Mouse (Mus musculus): ENCODE measurements around the gene Alg14.

The Alg14 gene

DNA sequence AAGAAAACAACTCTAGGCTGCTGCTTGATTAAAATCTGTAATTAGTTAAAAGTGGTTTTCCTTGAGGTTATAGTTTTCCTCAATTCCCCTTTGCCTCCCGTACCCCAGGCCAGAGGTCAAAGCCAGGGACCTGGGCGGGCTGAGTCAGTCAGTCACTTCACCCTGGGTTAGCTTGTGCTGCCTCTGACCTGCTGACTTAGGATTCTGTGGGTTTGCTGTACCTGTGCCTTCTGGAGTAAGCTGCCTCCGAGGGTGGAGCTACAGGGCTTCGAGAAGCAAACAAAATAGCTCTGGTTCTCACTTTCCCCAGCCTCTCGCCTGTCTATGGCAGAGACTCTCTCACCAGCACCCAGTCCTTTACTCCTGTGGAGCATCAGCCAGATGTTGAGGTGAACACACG lies 67.3 kb downstream of the Alg14 start:
- intact Hi-C loops (cut with DNase I) = no loop called here

DNA sequence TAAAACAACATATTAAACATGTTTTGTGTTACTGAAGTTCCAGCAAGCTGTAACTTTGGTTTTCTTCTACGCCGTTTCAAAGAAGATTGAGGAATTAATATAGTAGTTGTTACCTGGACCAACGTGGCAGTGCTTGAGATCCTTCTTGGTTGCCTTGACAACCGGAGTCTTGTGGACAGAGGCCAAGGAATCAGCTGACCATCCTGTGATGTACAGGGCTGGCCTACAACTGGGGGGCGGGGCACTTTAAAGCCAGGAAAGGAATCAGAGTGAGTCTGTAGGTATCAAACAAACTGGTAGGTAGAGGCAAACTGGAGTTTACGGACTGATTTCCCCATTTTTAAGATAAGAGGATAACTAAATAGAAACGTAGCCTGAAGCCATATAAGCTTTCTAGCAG lies 67.7 kb downstream of the Alg14 start:
- intact Hi-C loops (cut with DNase I) = no loop called here

DNA sequence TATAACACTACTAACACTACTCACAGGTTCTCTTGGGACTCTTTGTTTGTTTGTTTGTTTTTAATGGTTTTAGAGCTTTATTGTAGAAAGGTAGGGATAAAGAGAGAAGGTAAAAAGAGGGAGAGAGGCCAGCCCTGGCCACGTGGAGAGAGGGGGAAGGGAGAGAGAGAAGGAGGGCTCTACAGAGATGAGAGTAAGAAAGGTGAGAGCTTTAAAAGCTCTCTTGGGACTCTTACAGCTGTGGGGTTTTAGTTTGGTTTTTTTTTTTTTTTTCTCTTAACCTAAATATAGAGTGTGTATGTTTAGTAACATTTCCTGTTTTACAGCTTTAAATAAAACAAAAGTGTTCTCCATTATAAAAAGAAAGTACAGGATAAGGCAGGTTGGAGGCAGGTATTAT lies 70.4 kb downstream of the Alg14 start:
- intact Hi-C loops (cut with DNase I) = loop anchor here (5.0 kb wide), 1 partner anchor 50 kb away; no protein-coding TSS in a partner anchor

DNA sequence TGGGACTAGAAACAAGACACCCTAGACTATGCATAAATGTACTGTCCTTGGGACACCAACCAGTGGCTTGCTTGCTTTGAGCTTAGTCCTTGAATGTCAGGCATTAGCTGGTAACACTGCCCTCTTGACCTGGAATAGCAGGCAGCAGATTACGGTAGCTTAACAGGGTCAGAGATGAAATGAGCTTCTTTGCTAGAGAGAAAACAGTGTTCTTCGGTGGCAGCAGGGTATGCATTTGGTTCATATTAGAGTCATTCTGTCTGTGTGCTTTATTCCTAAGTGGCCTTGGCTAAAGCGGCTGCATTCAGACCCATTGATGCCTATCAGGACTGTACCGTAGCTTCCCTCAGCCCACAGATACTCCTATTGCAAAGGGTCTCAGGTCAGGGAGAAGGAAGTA lies 72.8 kb downstream of the Alg14 start:
- intact Hi-C loops (cut with DNase I) = loop anchor here (5.0 kb wide), 1 partner anchor 52 kb away; no protein-coding TSS in a partner anchor

DNA sequence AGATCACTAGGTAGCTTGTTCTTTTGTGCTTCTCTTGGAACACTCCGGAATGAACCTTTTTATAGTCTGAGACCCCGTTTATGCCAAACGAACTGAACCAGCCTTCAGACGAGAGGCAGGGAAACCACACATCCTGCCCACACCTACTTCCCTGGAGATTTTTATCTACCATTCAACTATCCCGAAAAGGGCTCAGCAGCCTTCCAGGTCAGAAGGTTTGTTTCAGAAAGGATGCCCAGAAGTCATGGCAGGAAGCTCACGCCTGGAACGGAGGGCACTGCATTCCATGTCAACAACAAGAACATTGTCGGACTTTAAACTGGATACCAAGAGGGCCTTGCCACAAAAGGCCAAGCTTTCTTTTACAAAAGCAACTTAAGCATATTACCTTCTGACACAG lies 73.6 kb downstream of the Alg14 start:
- intact Hi-C loops (cut with DNase I) = no loop called here

DNA sequence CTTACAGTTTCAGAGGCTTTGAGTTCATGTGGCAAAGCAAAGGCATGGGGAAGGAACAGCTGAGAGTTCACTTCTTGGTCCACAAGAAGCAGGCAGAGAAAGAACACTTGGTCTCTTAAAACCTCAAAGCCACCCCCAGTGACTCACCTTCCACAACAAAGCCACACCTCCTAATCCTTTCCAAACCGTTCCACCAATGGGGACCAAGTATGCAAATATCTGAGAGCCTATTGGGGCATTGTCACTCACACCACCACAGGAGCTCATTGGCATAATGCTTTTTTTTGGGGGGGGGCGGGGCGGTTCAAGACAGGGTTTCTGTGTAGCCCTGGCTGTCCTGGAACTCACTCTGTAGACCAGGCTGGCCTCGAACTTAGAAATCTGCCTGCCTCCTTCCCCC lies 77.0 kb downstream of the Alg14 start:
- intact Hi-C loops (cut with DNase I) = no loop called here

DNA sequence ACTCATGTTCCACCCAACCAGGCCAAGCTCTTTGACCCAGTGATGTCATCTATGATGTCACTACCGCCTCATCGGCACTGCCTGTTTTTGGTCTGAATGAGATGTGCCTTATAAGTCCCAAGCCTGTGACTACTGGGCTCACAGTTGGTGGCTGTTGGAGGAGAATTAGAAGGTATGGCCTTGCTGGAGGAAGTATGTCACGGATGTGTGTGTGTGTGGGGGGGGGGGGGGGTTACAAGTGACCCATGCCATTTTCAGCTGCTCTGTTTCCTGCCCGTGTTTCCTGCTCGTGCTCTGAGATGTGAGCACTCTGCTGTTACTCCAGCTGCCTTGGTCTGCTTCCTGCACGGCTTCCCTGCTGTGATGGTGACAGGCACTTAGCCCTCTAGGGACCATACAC lies 77.9 kb downstream of the Alg14 start:
- intact Hi-C loops (cut with DNase I) = no loop called here

DNA sequence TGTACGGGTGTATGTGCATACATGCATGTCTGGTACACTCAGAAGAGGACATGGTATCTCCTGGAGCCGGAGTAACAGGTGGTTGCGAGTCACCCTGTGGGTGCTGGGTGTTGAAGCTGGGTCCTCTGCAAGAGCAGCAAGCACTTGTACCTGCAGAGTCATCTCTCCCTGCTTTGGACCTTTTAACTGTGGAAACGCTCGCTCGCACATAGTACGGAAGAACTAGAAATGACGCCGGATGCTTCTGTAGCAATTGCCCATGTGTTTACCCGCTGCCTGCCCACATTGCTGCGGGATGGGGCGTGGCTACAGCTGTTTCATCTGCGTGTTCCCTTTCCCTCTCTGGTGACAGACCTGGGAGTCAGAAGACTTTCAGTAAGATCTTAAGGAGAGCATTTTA lies 78.7 kb downstream of the Alg14 start:
- intact Hi-C loops (cut with DNase I) = no loop called here

DNA sequence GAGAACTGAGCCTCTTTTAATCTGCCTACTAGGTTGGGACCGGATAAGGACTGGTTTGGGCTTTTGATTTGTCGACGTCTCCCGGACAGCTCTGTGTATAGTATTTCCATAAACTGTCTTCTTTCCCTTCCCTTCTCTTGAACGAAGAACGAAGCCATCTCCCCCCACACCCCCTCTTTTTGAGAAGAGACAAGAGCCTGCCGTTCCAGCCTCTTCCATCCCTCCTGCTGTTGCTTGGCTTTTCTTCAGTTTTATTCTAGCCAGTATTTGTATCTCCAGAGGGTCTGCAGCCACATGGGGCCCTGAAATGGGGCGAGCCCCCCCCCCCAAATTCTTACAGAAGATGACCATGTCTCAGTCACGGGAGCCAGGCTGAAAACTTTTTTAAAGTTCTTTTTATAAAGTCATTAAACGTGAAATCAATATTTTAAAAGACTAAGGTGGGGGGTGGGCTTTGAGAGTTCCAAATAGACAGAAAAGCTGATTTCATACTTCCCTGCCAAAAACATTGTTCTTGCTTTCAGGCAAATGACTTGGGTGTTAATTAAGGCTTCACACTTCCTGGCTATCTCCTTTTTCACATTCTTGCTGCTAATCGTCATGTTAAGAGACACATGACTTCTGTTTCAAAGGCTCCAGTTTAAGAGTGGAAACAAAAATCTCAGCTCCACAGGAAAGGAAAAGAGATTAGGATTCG lies 79.4 kb downstream of the Alg14 start:
- intact Hi-C loops (cut with DNase I) = no loop called here

DNA sequence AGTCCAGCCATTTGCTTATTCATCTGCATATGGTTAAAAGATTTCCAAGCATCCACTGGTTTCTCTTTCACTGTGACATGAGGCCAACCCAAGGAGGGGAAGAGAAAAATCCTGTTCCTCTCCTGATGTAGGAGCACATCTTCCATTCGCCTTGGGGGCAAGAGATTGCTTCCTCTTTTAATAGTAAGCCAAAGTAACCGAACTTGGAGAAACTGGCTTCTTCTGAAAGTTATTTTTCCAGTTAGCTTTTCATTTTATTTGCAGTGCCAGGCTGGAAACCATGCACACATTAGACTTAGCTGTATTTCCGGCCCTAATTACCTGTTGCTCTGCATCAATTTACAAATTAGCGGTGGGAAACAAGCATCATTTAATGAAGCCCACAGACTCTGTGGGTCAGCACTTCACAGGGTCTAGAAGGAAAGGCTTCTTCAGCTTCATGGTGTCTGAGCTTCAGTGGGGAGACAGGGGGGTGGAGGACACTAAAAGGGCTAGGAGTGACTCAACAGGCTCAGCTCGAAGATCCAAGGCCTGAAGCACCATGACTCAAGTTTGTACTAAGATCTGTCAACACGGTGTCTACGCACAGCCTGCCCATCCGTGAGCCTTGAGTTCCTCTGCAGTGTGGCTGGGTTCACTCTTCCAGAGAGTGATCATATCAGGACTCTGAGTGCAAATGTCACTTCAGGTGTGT lies 80.1 kb downstream of the Alg14 start:
- intact Hi-C loops (cut with DNase I) = no loop called here

DNA sequence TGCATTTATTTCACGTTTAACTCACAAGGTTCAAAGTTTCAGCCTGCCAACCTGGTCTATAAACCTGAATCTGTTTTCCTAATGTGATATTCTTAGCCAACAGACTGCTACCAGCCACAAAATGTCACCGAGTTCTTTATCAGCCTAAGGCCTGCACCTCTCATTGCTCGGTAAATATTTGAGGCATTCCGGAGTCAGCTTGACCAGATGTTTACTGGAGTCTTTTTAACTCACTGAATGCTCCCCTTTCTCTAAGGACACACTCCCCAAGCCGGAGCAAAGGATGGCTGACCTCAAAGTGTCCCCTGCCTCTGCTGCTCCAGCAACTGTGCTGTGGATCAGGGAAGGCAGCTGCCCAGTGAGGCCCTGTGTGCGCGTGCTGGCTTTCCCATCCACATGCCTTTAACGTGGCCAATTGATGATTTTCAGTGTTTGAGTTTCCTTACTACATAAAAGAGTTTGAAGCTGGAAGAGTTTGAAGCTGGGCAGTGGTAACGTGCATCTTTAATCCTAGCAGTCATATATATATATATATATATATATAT lies 82.4 kb downstream of the Alg14 start:
- intact Hi-C loops (cut with DNase I) = no loop called here

DNA sequence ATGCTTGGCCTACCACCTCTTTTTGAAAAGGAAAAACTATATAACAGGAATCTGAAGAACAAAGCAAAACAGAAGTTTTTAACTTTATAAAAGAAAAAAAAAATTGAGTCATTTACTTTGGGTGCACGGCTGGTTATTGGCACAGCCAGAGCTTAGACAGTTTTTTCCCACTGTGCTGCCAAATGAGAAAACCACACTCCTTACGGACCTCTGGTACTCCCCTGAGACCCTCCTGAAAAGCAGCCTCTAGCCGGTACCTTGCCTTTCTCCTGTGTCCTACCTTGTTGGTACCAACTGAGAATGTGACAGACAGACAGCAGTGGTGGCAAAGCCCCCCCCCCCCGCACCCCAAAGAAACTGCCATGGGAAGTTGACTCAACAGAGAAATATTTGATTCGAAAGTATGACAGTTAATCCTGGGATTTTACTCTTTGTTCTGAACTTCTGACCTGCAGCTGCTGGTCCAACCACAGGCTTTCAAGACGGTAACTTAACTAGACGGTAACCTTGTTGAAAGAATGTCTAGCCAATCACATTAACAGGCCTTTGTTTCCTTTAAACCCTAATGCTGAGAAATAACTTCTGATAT lies 84.1 kb downstream of the Alg14 start:
- intact Hi-C loops (cut with DNase I) = loop anchor here (5.0 kb wide), 1 partner anchor 47 kb away; no protein-coding TSS in a partner anchor

DNA sequence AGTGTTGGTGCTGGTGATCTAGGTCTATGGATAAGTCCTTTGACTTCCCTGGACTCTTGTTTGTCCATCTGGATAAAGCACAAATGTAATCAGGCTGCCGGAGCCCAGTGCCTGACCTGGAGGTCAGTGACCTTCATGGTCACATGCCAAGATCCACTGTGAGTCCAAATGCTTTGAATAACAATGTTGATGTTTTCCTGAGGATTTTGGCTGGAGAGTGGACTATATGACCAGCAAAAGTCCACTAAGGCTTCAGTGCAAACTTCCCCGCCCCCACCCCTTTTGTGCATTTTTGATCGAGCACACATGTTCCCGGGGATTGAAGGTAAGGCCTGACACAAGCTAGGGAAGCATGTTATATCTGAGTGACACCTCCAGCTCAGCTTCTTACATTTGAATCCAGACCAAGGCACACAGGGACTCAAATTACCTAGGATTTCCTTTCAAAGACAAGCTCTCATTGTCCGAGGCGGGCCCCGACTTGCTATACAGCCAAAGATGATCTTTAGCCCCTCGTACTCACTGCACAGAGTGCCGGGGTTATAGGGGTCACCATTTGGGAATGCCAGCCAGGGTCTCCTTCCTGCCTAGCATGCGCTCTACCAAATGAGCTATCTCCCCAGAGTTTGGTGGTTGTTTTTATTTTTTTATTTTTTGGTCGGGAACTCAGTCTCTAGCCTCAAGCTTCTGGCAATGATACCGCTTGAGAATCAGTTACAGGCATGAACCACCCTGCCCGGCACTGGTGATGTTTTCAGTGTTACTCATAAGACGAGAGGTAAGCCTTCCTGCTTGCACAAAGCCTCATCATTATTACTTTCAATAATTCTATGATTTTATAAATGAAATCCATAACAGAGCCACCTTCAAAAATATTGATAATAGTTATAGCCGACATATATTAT lies 87.4 kb downstream of the Alg14 start:
- intact Hi-C loops (cut with DNase I) = loop anchor here (5.0 kb wide), 1 partner anchor 43 kb away; no protein-coding TSS in a partner anchor

DNA sequence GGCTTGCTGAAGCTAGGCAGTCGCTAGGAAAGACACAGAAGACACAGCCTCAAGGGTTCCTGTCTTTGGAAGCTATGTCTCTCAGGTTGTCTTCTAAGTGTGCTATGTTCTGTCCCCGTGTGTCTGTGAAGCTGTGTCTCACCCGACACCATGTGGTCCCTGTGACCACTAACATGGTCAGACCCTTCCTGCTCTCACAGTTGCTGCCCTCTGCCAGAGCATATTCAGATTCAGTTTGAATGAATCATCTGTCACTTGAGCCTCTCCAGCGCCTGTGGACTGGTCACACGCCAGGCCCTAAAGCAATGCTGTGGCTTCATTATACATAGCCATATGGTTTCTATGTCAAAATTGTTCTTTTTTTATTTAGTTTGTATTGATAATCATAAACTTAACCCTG lies 88.1 kb downstream of the Alg14 start:
- intact Hi-C loops (cut with DNase I) = loop anchor here (5.0 kb wide), 1 partner anchor 43 kb away; no protein-coding TSS in a partner anchor

DNA sequence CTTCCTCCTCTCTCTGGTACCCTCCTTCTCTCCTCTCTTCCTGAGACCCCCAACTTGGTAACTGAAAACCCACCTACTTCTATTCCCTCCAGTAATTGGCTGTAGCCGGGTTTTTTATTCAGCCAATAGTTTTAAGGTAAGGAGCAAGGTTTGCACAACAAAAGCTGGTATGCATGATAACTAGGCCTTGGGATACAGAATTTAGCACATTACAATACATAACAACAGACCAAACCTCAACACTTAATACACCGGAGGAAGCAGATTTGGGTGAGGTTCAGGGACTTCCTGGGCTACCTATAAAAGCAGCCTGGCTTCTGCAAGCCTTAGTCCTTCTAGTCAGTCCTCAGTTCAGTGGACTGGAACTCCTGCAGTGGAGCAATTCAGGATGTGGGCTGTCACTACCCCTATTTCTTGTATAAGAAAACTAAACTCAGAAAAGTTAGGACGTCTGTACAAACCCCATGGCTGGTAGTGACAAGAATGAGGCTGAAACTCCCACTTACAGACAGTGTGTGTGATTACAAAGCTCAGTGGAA lies 96.0 kb downstream of the Alg14 start:
- intact Hi-C loops (cut with DNase I) = no loop called here

DNA sequence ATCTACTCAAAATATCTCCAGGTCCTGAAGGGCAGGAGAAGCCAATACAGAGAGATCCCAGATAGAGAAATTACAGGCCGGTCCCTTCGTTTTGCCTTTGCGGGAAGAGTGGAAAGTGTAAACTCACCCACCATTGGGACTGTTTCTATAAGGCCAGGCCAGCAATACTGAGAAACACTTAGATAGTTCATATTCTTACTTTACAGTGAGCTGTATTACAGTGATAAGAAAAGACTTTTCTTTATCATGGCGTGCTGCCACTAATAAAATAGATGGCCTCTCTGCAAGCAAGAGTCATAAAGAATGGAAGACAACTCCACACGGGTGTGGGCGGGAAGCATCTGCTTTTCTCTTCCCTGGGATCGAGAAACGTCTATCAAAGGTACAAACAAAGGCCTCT lies 97.8 kb downstream of the Alg14 start:
- intact Hi-C loops (cut with DNase I) = no loop called here

DNA sequence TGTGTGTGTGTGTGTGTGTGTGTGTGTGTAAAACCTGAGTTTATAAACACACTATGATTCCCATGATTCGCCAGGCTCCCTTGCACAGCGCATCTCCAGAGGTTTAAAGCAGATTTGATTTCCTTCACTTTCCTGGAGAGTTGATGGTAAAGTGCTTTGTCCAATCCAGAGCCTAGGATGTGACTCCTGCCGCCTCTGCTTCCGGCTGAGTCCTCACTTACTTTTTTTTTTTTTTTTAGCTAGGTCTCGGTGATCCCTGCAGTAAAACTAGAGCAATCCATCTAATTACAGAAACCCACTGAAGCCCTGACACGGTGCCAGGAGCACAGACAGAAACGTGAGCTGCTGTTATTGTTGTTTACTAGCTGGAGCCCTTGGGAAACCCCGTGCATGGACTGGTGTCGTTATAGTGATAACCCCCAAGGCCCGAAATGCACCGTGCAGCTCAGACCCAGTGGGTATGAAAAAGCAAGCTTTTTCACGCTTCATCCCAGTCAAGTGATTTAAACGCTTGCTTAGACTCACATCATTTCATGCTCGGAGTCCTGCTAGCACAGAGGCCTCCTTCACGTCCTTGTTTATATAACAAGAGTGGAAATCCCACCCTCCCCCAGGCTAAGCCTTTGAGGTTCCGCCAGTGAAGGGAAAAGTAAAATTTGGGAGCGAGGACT lies 98.4 kb downstream of the Alg14 start:
- intact Hi-C loops (cut with DNase I) = no loop called here

DNA sequence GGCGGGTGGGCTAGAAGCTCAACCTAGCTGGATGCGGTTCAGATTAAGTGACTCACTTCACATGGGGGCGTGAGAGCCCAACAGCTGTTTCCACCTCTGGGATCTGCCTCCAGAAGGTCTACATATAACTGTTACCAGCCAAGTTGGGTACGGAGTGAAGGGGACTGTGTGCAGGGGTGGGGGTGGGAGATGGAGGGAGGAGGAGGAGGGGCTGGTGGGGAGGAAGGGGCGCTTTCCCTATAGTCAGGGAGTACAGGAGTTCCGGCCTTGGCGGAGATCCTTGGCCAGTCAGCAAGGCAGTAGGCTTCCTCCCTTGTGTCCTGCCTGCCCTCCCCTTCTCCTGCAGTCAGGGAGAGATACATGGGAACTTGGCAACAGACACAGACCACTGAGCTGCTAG lies 99.2 kb downstream of the Alg14 start:
- intact Hi-C loops (cut with DNase I) = no loop called here

DNA sequence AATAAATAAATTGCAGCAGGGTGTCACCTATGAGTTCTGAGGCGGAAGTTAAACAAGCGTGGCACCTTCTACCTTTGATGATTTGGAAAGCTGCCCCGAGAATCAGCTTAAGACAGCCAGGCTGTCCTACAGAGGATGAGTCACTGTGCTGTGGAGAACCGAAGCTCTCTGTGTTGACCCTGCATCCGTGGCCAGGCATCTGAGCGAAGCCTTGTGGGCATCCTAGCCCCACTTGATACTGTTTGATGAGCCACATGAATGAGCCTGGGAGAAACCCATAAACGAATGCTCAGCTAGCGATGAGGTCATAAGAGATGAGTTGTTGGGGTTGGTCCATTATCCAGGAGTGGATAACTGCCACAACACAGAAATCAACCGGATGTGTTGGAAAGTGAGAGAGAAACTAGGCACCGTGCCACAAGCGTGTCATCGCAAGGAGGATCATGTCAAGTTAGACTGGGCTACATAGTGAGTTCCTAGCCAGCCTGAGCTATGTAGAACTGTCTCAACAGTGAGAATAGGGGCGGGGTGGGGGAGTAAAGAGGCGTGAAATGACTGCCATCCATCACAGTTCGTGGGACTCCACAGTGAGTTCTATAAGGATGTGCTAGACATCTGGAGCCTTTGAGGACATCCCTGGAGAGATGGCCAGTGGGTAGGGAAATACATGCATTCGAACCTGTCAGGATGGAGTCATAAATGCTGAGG lies 104.2 kb downstream of the Alg14 start:
- intact Hi-C loops (cut with DNase I) = no loop called here

DNA sequence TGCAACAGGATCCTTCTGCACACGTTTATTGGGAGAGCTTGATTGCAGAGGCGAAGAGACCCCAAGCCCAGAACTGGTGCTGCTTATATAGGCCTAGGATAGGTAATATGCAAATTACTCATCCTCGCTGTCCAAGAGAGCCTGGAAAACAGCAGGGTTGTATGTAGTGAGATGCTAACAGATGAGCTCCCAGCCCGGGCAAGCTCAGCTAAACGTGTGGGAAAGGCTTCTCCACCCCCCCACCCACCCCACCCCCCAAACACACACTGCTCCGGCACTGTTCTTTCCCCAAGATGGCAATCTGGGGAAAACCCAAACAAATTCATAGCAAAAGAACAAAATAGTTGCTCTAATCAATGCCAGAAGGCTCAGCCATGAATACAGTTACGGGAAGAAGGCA lies 105.0 kb downstream of the Alg14 start:
- intact Hi-C loops (cut with DNase I) = no loop called here

All from adrenal gland (tissue).